Mouse (Mus musculus) fat pad, adult 2 months (tissue): ENCODE results near the gene Fadd.

Experiments
- DNase-seq: peaks from one replicate; pipeline ENCODE4 v3.0.0-alpha.2; 2011; ENCODE audit warnings: low read depth, low spot score; ENCODE audit errors: extremely low read depth

Gene Fadd

DNA sequence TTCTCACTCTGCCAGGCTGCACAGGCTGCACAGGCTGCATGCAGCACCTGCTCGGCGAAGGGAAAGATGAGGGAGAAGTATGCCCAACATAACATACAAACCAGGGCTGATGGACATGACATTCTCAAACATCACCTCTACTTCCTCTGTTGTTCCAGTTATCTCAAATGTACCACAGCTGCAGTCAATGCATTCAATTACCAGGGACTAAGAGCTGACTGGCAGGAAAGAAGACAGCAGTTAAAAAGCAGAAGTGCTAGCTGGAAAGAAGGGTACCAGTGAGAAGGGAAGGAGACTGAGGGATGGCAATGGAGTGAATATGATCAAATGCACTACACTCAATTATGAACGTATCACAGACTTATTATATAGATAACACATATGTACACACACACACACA, 45.9 kb downstream of the Fadd start:
- DNase-seq: no peak

DNA sequence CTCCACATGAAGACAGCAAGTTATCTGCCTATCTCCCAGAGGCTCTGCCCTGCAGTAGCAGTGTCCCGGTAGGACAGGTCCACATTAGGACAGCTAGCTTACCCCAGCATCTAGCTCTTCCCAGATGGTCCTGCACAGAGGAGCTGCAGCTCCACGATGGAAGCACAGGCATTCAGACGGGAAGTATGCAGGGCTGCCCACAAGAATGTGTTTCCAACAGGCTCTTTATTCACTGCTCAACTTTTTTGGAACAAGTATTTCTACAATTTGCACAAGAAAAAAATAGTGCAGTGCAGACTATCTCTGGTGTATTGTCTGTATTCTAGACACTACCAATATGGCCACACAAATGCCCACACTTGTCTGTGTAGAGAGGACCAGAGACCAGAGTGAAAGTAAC, 47.5 kb downstream of the Fadd start:
- no peak for DNase-seq

GRCm38 (mm10) chr7:144531585-144532378, 50.5 kb downstream of the Fadd start:
- no peak for DNase-seq

DNA sequence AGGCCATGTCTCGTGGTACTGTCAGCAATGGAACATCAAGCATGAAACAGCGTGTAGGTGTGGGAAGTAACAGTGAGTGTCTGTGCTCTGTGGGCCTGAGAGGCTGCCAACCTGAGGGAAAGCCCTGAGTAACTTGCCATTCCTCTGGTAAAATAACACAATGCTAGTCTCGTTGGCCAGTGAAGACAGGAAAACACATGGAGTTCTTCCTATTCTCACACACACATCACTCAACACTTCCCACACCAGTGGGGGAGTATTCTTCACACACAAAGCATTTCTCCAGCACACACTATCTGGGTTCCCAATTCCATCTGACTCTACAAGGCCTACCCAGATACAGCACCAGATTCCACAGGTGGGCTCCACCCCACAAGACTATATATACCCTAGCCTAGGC, 52.4 kb downstream of the Fadd start:
- DNase-seq: no peak

DNA sequence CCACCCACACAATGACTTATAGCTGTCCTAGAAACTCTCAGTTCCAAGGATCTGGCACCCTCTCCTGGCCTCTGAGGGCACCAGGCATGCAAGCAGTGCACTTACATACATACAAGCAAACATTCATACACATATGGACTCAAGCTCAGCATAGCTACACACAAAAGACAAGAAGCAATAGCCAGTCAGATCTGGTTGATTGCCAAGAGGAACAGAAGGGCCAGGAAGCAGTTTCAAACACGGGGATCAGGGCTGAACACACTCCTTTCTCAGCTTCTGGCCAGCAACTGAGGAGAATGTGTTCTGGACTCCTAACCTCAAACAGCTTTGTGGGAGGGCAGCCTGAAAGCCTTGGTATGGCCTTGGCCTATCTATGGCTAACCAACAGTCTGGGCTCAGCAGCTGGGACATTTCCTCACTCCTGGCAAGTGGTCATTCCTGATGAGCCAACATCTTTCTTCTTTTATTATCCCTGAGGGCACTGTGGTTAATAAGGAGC, 54.5 kb downstream of the Fadd start:
- peak; percentile 57 for DNase-seq
